Mouse (Mus musculus): ENCODE results near the gene Immp2l. TPM values are rescaled to one million over a fixed set of nuclear protein-coding genes. Genes with fewer than 3 reads are reported as not detected.

Gene Immp2l
- total and polyA plus RNA-seq, 2 experiments from 2014 or later: 1.7 to 10.9 TPM

GRCm38 (mm10) chr12:41469096-41469801, 445.4 kb downstream of the Immp2l start:
- no peaks in the 10 kb centered on the region for H3K27me3 ChIP-seq (ENCODE audit: insufficient read depth, low read length)
- H3K27ac ChIP-seq: no peak overlapping the region
- no peak overlapping the region for H3K4me3 ChIP-seq (ENCODE audit: low read length)
- no peaks in the 10 kb centered on the region for H3K9me3 ChIP-seq (ENCODE audit: low read length)
- no peaks in the 10 kb centered on the region for H3K36me3 ChIP-seq (ENCODE audit: insufficient read depth, low read length)
- no peak for TF ChIP-seq CTCF (IDR thresholded peaks at IDR 0.05; ENCODE audit: low read depth)
- no peak overlapping the region for H3K4me2 ChIP-seq (ENCODE audit: low read depth, low read length)
- 53% methylated on average over 6 of the region's 6 CpGs for WGBS
- 0 out of 2 replicates have a peak, but pooled peaks cover 3% of the 10 kb centered on the region for H3K4me1 ChIP-seq (ENCODE audit: insufficient read depth, low read length)
- ATAC-seq (no peak), DNase-seq (ENCODE audit: low spot score) (no peak)
- no peak overlapping the region for H3K9ac ChIP-seq (replicated peaks; ENCODE audit: low read length)

GRCm38 (mm10) chr12:41481486-41481885, 457.6 kb downstream of the Immp2l start:
- H3K4me2 ChIP-seq (ENCODE audit: low read depth, low read length): peak overlapping the region; percentile 70
- WGBS: 57% methylated on average over 2 of the region's 2 CpGs
- ATAC-seq: no peak
- no peak for DNase-seq (ENCODE audit: low spot score)
- H3K4me3 ChIP-seq (ENCODE audit: low read length): peak overlapping the region; percentile 4; the same call in 1 of the 2 replicates
- TF ChIP-seq CTCF (IDR thresholded peaks at IDR 0.05; ENCODE audit: low read depth): no peak
- no peaks in the 10 kb centered on the region for H3K27me3 ChIP-seq (ENCODE audit: insufficient read depth, low read length)
- H3K4me1 ChIP-seq (ENCODE audit: insufficient read depth, low read length): no peaks in the 10 kb centered on the region
- no peaks in the 10 kb centered on the region for H3K9me3 ChIP-seq (ENCODE audit: low read length)
- H3K36me3 ChIP-seq (ENCODE audit: insufficient read depth, low read length): no peaks in the 10 kb centered on the region
- H3K9ac ChIP-seq (replicated peaks; ENCODE audit: low read length): no peak overlapping the region
- no peak overlapping the region for H3K27ac ChIP-seq

- Histone ChIP-seq H3K27ac (peak overlapping the region; percentile 90), H3K9me3 (ENCODE audit: low read length) (no peaks in the 10 kb centered on the region), H3K9ac (replicated peaks; ENCODE audit: low read length) (peak overlapping the region; percentile 61), H3K36me3 (ENCODE audit: insufficient read depth, low read length) (no peaks in the 10 kb centered on the region), H3K27me3 (ENCODE audit: insufficient read depth, low read length) (no peaks in the 10 kb centered on the region), H3K4me2 (ENCODE audit: low read depth, low read length) (peak overlapping the region; percentile 70), H3K4me1 (ENCODE audit: insufficient read depth, low read length) (no peaks in the 10 kb centered on the region), H3K4me3 (ENCODE audit: low read length) (peak overlapping the region; percentile 61)
- WGBS: 54% methylated on average over 5 of the region's 5 CpGs
- TF ChIP-seq CTCF (IDR thresholded peaks at IDR 0.05; ENCODE audit: low read depth): no peak
- ATAC-seq (no peak), DNase-seq (ENCODE audit: low spot score) (peak; percentile 14)
Observed at GRCm38 (mm10) chr12:41483091-41483592, 459.3 kb downstream of the Immp2l start.

GRCm38 (mm10) chr12:41483593-41484451, 459.9 kb downstream of the Immp2l start:
- no peaks in the 10 kb centered on the region for H3K27me3 ChIP-seq (ENCODE audit: insufficient read depth, low read length)
- peak overlapping the region; percentile 61 for H3K9ac ChIP-seq (replicated peaks; ENCODE audit: low read length)
- peak overlapping the region; percentile 61 for H3K4me3 ChIP-seq (ENCODE audit: low read length)
- no peaks in the 10 kb centered on the region for H3K36me3 ChIP-seq (ENCODE audit: insufficient read depth, low read length)
- DNase-seq (ENCODE audit: low spot score) (peak; percentile 63), ATAC-seq (no peak)
- peak overlapping the region; percentile 70 for H3K4me2 ChIP-seq (ENCODE audit: low read depth, low read length)
- TF ChIP-seq CTCF (IDR thresholded peaks at IDR 0.05; ENCODE audit: low read depth): no peak
- H3K27ac ChIP-seq: peak overlapping the region; percentile 90
- WGBS: 10% methylated on average over 23 of the region's 23 CpGs
- no peaks in the 10 kb centered on the region for H3K9me3 ChIP-seq (ENCODE audit: low read length)
- H3K4me1 ChIP-seq (ENCODE audit: insufficient read depth, low read length): no peaks in the 10 kb centered on the region

GRCm38 (mm10) chr12:41484689-41485511, 461.0 kb downstream of the Immp2l start:
- no peaks in the 10 kb centered on the region for H3K4me1 ChIP-seq (ENCODE audit: insufficient read depth, low read length)
- no peaks in the 10 kb centered on the region for H3K36me3 ChIP-seq (ENCODE audit: insufficient read depth, low read length)
- H3K9ac ChIP-seq (replicated peaks; ENCODE audit: low read length): peak overlapping the region; percentile 61
- H3K9me3 ChIP-seq (ENCODE audit: low read length): no peaks in the 10 kb centered on the region
- 4% methylated on average over 16 of the region's 16 CpGs for WGBS
- H3K27ac ChIP-seq: peak overlapping the region; percentile 90
- no peak for TF ChIP-seq CTCF (IDR thresholded peaks at IDR 0.05; ENCODE audit: low read depth)
- DNase-seq (ENCODE audit: low spot score) (peak; percentile 71), ATAC-seq (peak; percentile 43)
- peak overlapping the region; percentile 70 for H3K4me2 ChIP-seq (ENCODE audit: low read depth, low read length)
- no peaks in the 10 kb centered on the region for H3K27me3 ChIP-seq (ENCODE audit: insufficient read depth, low read length)
- peak overlapping the region; percentile 61 for H3K4me3 ChIP-seq (ENCODE audit: low read length)

All from hindbrain, postnatal 0 days (tissue).